Mouse (Mus musculus): ENCODE measurements around the gene Foxp1.

Foxp1 gene

GRCm38 (mm10) chr6:99435140-99435539, 87.4 kb downstream of the Foxp1 start:
- DNase-seq = no peak

- DNase-seq = no peak
Measured at GRCm38 (mm10) chr6:99433006-99433405, 89.5 kb downstream of the Foxp1 start.

- no peak for DNase-seq
Measured at GRCm38 (mm10) chr6:99431941-99432340, 90.6 kb downstream of the Foxp1 start.

GRCm38 (mm10) chr6:99430560-99430959, 92.0 kb downstream of the Foxp1 start:
- no peak for DNase-seq

- DNase-seq = no peak
Measured at GRCm38 (mm10) chr6:99429378-99430131, 93.0 kb downstream of the Foxp1 start.

GRCm38 (mm10) chr6:99428961-99429360, 93.6 kb downstream of the Foxp1 start:
- no peak for DNase-seq

GRCm38 (mm10) chr6:99427301-99427700, 95.2 kb downstream of the Foxp1 start:
- DNase-seq = no peak

- DNase-seq = no peak
Measured at GRCm38 (mm10) chr6:99425044-99425443, 97.5 kb downstream of the Foxp1 start.

- DNase-seq = no peak
Measured at GRCm38 (mm10) chr6:99420666-99421065, 101.9 kb downstream of the Foxp1 start.

GRCm38 (mm10) chr6:99412598-99412997, 109.9 kb downstream of the Foxp1 start:
- DNase-seq = no peak

GRCm38 (mm10) chr6:99409602-99410001, 112.9 kb downstream of the Foxp1 start:
- no peak for DNase-seq

- DNase-seq = no peak
Measured at GRCm38 (mm10) chr6:99408880-99409279, 113.6 kb downstream of the Foxp1 start.

GRCm38 (mm10) chr6:99403755-99404390, 118.6 kb downstream of the Foxp1 start:
- no peak for DNase-seq

GRCm38 (mm10) chr6:99402941-99403340, 119.6 kb downstream of the Foxp1 start:
- DNase-seq = no peak

- no peak for DNase-seq
Measured at GRCm38 (mm10) chr6:99402370-99402769, 120.2 kb downstream of the Foxp1 start.

- DNase-seq = no peak
Measured at GRCm38 (mm10) chr6:99401801-99402200, 120.7 kb downstream of the Foxp1 start.

- no peak for DNase-seq
Measured at GRCm38 (mm10) chr6:99401211-99401610, 121.3 kb downstream of the Foxp1 start.

GRCm38 (mm10) chr6:99395745-99396144, 126.8 kb downstream of the Foxp1 start:
- DNase-seq = no peak

GRCm38 (mm10) chr6:99394801-99395200, 127.7 kb downstream of the Foxp1 start:
- no peak for DNase-seq

- DNase-seq = no peak
Measured at GRCm38 (mm10) chr6:99392484-99392883, 130.0 kb downstream of the Foxp1 start.

- DNase-seq = no peak
Measured at GRCm38 (mm10) chr6:99388741-99389675, 133.5 kb downstream of the Foxp1 start.

GRCm38 (mm10) chr6:99388023-99388422, 134.5 kb downstream of the Foxp1 start:
- no peak for DNase-seq

GRCm38 (mm10) chr6:99385059-99385604, 137.4 kb downstream of the Foxp1 start:
- DNase-seq = peak; percentile 26
